11 mouse cellular contexts compared by ENCODE assay signal in the genomic region with DNA sequence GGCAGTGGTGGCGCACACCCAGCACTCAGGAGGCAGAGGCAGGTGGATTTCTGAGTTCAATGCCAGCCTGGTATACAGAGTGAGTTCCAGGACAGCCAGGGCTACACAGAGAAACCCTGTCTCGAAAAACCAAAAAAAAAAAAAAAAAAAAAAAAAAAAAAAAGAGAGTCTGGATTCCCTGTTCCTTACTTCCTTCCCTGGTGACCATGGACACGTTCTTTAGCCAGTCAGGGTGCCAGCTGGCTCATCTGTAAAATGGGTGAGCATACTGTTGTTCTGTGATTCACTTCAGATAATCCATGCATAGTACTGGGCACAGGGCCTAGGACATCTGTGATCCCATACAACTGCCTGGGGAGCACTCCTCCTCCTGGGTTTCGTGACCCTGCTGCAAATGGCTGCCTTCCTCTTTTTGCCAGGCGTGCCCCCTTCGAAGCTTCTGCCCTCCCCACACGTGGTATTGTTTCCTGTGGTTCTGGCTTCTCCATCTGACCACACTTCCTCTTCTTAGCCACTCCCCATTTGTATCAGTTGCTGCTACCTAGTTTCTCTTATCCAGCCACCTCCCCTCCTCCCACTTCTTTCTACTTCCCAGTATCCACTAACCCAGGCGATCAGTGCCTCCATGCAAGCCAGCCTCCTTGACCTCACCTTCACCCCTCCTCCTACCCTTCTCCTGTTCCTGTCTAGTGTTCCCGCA.
DNase-seq lines count a peak whose midpoint lies in the region; ATAC-seq and TF ChIP-seq lines count a peak whose summit lies in the region.
"Had no signal": no experiment of that assay in that cellular context is flagged by ENCODE, and none has a peak within 500 bp of the region (broad histone marks: within the 10 kb centered on the region; RNA-seq: fewer than 3 reads in every experiment).

No protein-coding gene starts in this region.

- no peak for ATAC-seq in kidney, embryonic 16.5 days (ENCODE audit: low FRiP score, low TSS enrichment)
- ATAC-seq: hindbrain, embryonic 16.5 days had no signal

- peaks cover 2% of the 10 kb centered on the region for H3K27me3 ChIP-seq in megakaryocyte, embryonic 14.5 days (replicated peaks)
- no peaks in the 10 kb centered on the region for H3K27me3 ChIP-seq in cerebellum, adult 2 months (ENCODE audit: control insufficient read depth, insufficient read depth, low read length)
- H3K27me3 ChIP-seq in kidney, embryonic 16.5 days (ENCODE audit: insufficient read depth, low read length), result no peaks in the 10 kb centered on the region
- H3K27me3 ChIP-seq: stomach, embryonic 15.5 days had no signal

- H3K4me1 ChIP-seq in megakaryocyte, embryonic 14.5 days, result peaks cover 22% of the 10 kb centered on the region
- H3K4me1 ChIP-seq in cerebellum, adult 2 months (ENCODE audit: control insufficient read depth, insufficient read depth, low read length), result no peaks in the 10 kb centered on the region
- no peaks in the 10 kb centered on the region for H3K4me1 ChIP-seq in kidney, embryonic 16.5 days (ENCODE audit: insufficient read depth, low read length)
- H3K4me1 ChIP-seq: stomach, embryonic 15.5 days had no signal

- no peak for TF ChIP-seq CTCF in cerebellum, adult 2 months (IDR thresholded peaks at IDR 0.05; ENCODE audit: borderline replicate concordance, insufficient read depth, low read depth, low read length)

- H3K4me3 ChIP-seq in megakaryocyte, embryonic 14.5 days (replicated peaks), result peak overlapping the region; percentile 69
- no peak overlapping the region for H3K4me3 ChIP-seq in cerebellum, adult 2 months (replicated peaks; ENCODE audit: insufficient read depth, low read depth, low read length)
- H3K4me3 ChIP-seq in kidney, embryonic 16.5 days (ENCODE audit: low read length), result no peak overlapping the region
- H3K4me3 ChIP-seq: stomach, embryonic 15.5 days had no signal

- 74% methylated on average over 9 of the region's 9 CpGs for whole genome bisulfite sequencing in cerebellum, adult 2 months
- WGBS in kidney, embryonic 16.5 days, result 83% methylated on average over 8 of the region's 9 CpGs

- H3K27ac ChIP-seq in cerebellum, adult 2 months (ENCODE audit: insufficient read depth, low read length), result no peak overlapping the region
- H3K27ac ChIP-seq in kidney, embryonic 16.5 days (ENCODE audit: low read length), result no peak overlapping the region
- H3K27ac ChIP-seq: stomach, embryonic 15.5 days had no signal

- no peak for TF ChIP-seq POLR2A in cerebellum, adult 2 months (IDR thresholded peaks at IDR 0.05; ENCODE audit: borderline replicate concordance, insufficient read depth, low read length)

- no peak overlapping the region for H3K4me2 ChIP-seq in kidney, embryonic 16.5 days (replicated peaks; ENCODE audit: low read depth, low read length)
- H3K4me2 ChIP-seq: stomach, embryonic 15.5 days had no signal

- peaks cover 4% of the 10 kb centered on the region for H3K36me3 ChIP-seq in megakaryocyte, embryonic 14.5 days (replicated peaks; ENCODE audit: low read length)
- H3K36me3 ChIP-seq in kidney, embryonic 16.5 days (ENCODE audit: insufficient read depth, low read length), result no peaks in the 10 kb centered on the region
- H3K36me3 ChIP-seq: stomach, embryonic 15.5 days had no signal

- H3K9me3 ChIP-seq in megakaryocyte, embryonic 14.5 days, result peaks cover 26% of the 10 kb centered on the region
- 0 out of 2 replicates have a peak, but pooled peaks cover 4% of the 10 kb centered on the region for H3K9me3 ChIP-seq in kidney, embryonic 16.5 days (ENCODE audit: low read length)
- H3K9me3 ChIP-seq: stomach, embryonic 15.5 days had no signal

- DNase-seq in 416B (ENCODE audit: low read depth), result peak; percentile 95
- DNase-seq in A20 (ENCODE audit: low read depth, low spot score), result peak; percentile 90
- DNase-seq in brain, adult 2 months (ENCODE audit: low read depth, low spot score), result peak; percentile 42
- no peak for DNase-seq in cerebellum, adult 2 months
- DNase-seq in layer of hippocampus, adult 18-20 months (ENCODE audit: low spot score in 2 of 2), result no peak
- no peak for DNase-seq in yolk sac, embryonic 10.5 days (ENCODE audit: low spot score)
- DNase-seq: cerebellum, adult 9-10 months had no signal

- no peak overlapping the region for H3K9ac ChIP-seq in kidney, embryonic 16.5 days (replicated peaks; ENCODE audit: low read length)
- H3K9ac ChIP-seq: stomach, embryonic 15.5 days had no signal

Comparison
In these comparisons a context has a peak if more than half of its experiments do, and no peak if none do; other contexts are left out.
1. DNase-seq: peak in 416B (single experiment), A20 (single experiment) and brain, adult 2 months (single experiment); none in cerebellum, adult 2 months (0 of 2), layer of hippocampus, adult 18-20 months (0 of 2) and yolk sac, embryonic 10.5 days (single experiment).